Mouse (Mus musculus) MEL (cell line): ENCODE data around the gene P4ha1. TPM values are rescaled to one million over a fixed set of nuclear protein-coding genes. Genes with fewer than 3 reads are reported as not detected.
A peak's percentile ranks its signal among the peaks of the same experiment; 100 is the strongest.
"Not testable (repeated sequence)": the region's sequence is repeated elsewhere in the genome, so short reads cannot be mapped to it uniquely, and the experiment has no call there.

ENCODE experiments used
- DNase-seq: peaks from one replicate; pipeline ENCODE4 v3.0.0; 2011; ENCODE audit warnings: low read depth, low spot score
- H3K27ac ChIP-seq: 2 replicates; pipeline ENCODE4 v1.5.1; 2012; ENCODE audit warnings: low read depth, mild to moderate bottlenecking, control low read depth, low read length, moderate library complexity; ENCODE audit not compliant: control insufficient read depth
- H3K27me3 ChIP-seq, 2 experiments: fragments of 150-350 bp in 1 of 2; sonication (generic) in 1 of 2; 2 replicates each; pipeline ENCODE4 v1.6.1; 2012; ENCODE audit warnings: low read length in 2 of 2, mild to moderate bottlenecking in 2 of 2, improper control_type of control experiment in 1 of 2, moderate library complexity in 1 of 2; ENCODE audit not compliant: insufficient read depth in 2 of 2, control insufficient read depth in 1 of 2
- H3K36me3 ChIP-seq, 2 experiments: 2 replicates each; pipeline ENCODE4 v1.6.1; 2012 to 2014; ENCODE audit warnings: low read length in 2 of 2, improper control_type of control experiment in 1 of 2, inconsistent platforms in 1 of 2, mild to moderate bottlenecking in 1 of 2; ENCODE audit not compliant: insufficient read depth in 2 of 2, control insufficient read depth in 1 of 2
- H3K4me1 ChIP-seq, 2 experiments: fragments of 150-350 bp in 1 of 2; sonication (generic) in 1 of 2; 2 replicates each; pipeline ENCODE4 v1.6.1; 2012; ENCODE audit warnings: low read length in 2 of 2, improper control_type of control experiment in 1 of 2, mild to moderate bottlenecking in 1 of 2; ENCODE audit not compliant: insufficient read depth in 2 of 2, control insufficient read depth in 1 of 2
- H3K4me3 ChIP-seq, 2 experiments: fragments of 150-350 bp in 1 of 2; sonication (generic) in 1 of 2; 2 replicates each; pipeline ENCODE4 v1.5.1; 2012; ENCODE audit warnings: low read depth in 2 of 2, low read length in 2 of 2, mild to moderate bottlenecking in 2 of 2, moderate library complexity in 2 of 2, control low read depth in 1 of 2, improper control_type of control experiment in 1 of 2; ENCODE audit not compliant: control insufficient read depth in 1 of 2, insufficient read depth in 1 of 2
- H3K79me2 ChIP-seq: 2 replicates; pipeline ENCODE4 v1.6.1; 2012; ENCODE audit warnings: mild to moderate bottlenecking, low read length, moderate library complexity; ENCODE audit not compliant: control insufficient read depth, poor library complexity, insufficient read depth
- H3K9ac ChIP-seq: 2 replicates; pipeline ENCODE4 v1.6.1; 2012; ENCODE audit warnings: low read depth, mild to moderate bottlenecking, control low read depth, low read length, moderate library complexity; ENCODE audit not compliant: control insufficient read depth, poor library complexity, severe bottlenecking
- H3K9me3 ChIP-seq: fragments of 150-350 bp; sonication (generic); replicated peaks from 2 replicates; pipeline ENCODE4 v1.6.1; 2012; ENCODE audit warnings: mild to moderate bottlenecking, low read length, improper control_type of control experiment, moderate library complexity; ENCODE audit not compliant: insufficient read depth
- BHLHE40 ChIP-seq: IDR thresholded peaks from 2 replicates; pipeline ENCODE4 v1.6.1; 2012; ENCODE audit warnings: low read depth, mild to moderate bottlenecking, inconsistent platforms, low read length, improper control_type of control experiment, borderline replicate concordance
- CHD1 ChIP-seq: IDR thresholded peaks from 2 replicates; pipeline ENCODE4 v1.6.1; 2012; ENCODE audit warnings: low read depth, mild to moderate bottlenecking, inconsistent platforms, low read length, improper control_type of control experiment
- E2F4 ChIP-seq: IDR thresholded peaks from 2 replicates; pipeline ENCODE4 v1.6.1; 2011; ENCODE audit warnings: low read depth, low read length, improper control_type of control experiment, borderline replicate concordance
- ELF1 ChIP-seq: IDR thresholded peaks from 2 replicates; pipeline ENCODE4 v1.6.1; 2014; ENCODE audit warnings: low read depth, mild to moderate bottlenecking, inconsistent platforms, low read length, improper control_type of control experiment, moderate library complexity
- EP300 ChIP-seq, 2 experiments: IDR thresholded peaks; 2 replicates each; pipeline ENCODE4 v1.6.1; 2011; ENCODE audit warnings: improper control_type of control experiment in 2 of 2, low read length in 2 of 2, low read depth in 1 of 2, mild to moderate bottlenecking in 1 of 2
- ETS1 ChIP-seq: IDR thresholded peaks from 2 replicates; pipeline ENCODE4 v1.6.1; 2012; ENCODE audit warnings: low read depth, mild to moderate bottlenecking, inconsistent platforms, low read length, improper control_type of control experiment, moderate library complexity
- GABPA ChIP-seq: IDR thresholded peaks from 2 replicates; pipeline ENCODE4 v1.6.1; 2012; ENCODE audit warnings: low read depth, mild to moderate bottlenecking, inconsistent platforms, low read length, improper control_type of control experiment, moderate library complexity
- KAT2A ChIP-seq: conservative IDR thresholded peaks from 2 replicates; pipeline ENCODE4 v1.6.1; 2012; ENCODE audit warnings: low read depth, low read length, improper control_type of control experiment, inconsistent platforms
- MAZ ChIP-seq: IDR thresholded peaks from 2 replicates; pipeline ENCODE4 v1.6.1; 2012; ENCODE audit warnings: low read depth, mild to moderate bottlenecking, inconsistent platforms, low read length, improper control_type of control experiment
- MXI1 ChIP-seq: IDR thresholded peaks from 2 replicates; pipeline ENCODE4 v1.6.1; 2011; ENCODE audit warnings: mild to moderate bottlenecking, low read depth, low read length, improper control_type of control experiment
- MYB ChIP-seq: IDR thresholded peaks from 2 replicates; pipeline ENCODE4 v1.6.1; 2011; ENCODE audit warnings: mild to moderate bottlenecking, low read depth, low read length, improper control_type of control experiment
- MYC ChIP-seq: IDR thresholded peaks from 2 replicates; pipeline ENCODE4 v1.6.1; 2011; ENCODE audit warnings: low read depth, mild to moderate bottlenecking, low read length, improper control_type of control experiment, moderate library complexity
- NELFE ChIP-seq: IDR thresholded peaks from 2 replicates; pipeline ENCODE4 v1.6.1; 2011; ENCODE audit warnings: low read depth, low read length, improper control_type of control experiment
- RCOR1 ChIP-seq: IDR thresholded peaks from 2 replicates; pipeline ENCODE4 v1.6.1; 2012; ENCODE audit warnings: low read depth, mild to moderate bottlenecking, inconsistent platforms, low read length, improper control_type of control experiment
- SIN3A ChIP-seq: IDR thresholded peaks from 2 replicates; pipeline ENCODE4 v1.6.1; 2012; ENCODE audit warnings: low read length, improper control_type of control experiment, inconsistent platforms
- SMC3 ChIP-seq: IDR thresholded peaks from 2 replicates; pipeline ENCODE4 v1.6.1; 2011; ENCODE audit warnings: low read depth, low read length, improper control_type of control experiment
- TBP ChIP-seq: IDR thresholded peaks from 2 replicates; pipeline ENCODE4 v1.8.0; 2011; ENCODE audit warnings: low read depth, low read length, improper control_type of control experiment
- TCF12 ChIP-seq: IDR thresholded peaks from 2 replicates; pipeline ENCODE4 v1.6.1; 2014; ENCODE audit warnings: low read depth, mild to moderate bottlenecking, inconsistent platforms, low read length, improper control_type of control experiment, moderate library complexity
- ZKSCAN1 ChIP-seq: IDR thresholded peaks from 2 replicates; pipeline ENCODE4 v1.6.1; 2012; ENCODE audit warnings: low read depth, mild to moderate bottlenecking, inconsistent platforms, low read length, improper control_type of control experiment, moderate library complexity
- ZMIZ1 ChIP-seq: IDR thresholded peaks from 2 replicates; pipeline ENCODE4 v1.6.1; 2012; ENCODE audit warnings: low read depth, mild to moderate bottlenecking, inconsistent platforms, low read length, improper control_type of control experiment, moderate library complexity
- ZNF384 ChIP-seq: IDR thresholded peaks from 2 replicates; pipeline ENCODE4 v1.6.1; 2012; ENCODE audit warnings: low read depth, mild to moderate bottlenecking, inconsistent platforms, low read length, improper control_type of control experiment
- polyA plus RNA-seq, 2 experiments: library from polyadenylated mRNA; stranded (reverse) in 1 of 2; unstranded in 1 of 2; fragments of >175 nt in 1 of 2; fragments of >200 nt in 1 of 2; gene quantifications; 2 replicates each; pipeline versions ENCODE4 v1.2.1 to v1.2.4; 2012; ENCODE audit warnings: low replicate concordance in 2 of 2, low read depth in 1 of 2; ENCODE audit not compliant: insufficient read length in 2 of 2, insufficient read depth in 1 of 2, missing spikeins in 1 of 2
- total RNA-seq: library from RNA; depleted of rRNA; stranded (reverse); fragments of 300-350 nt; gene quantifications from 2 replicates; pipeline ENCODE4 v1.2.3, GENCODE M21; 2012

P4ha1 gene
- total and polyA plus RNA-seq, 3 experiments: 18.9 to 50.2 TPM; not detected in 1

DNA sequence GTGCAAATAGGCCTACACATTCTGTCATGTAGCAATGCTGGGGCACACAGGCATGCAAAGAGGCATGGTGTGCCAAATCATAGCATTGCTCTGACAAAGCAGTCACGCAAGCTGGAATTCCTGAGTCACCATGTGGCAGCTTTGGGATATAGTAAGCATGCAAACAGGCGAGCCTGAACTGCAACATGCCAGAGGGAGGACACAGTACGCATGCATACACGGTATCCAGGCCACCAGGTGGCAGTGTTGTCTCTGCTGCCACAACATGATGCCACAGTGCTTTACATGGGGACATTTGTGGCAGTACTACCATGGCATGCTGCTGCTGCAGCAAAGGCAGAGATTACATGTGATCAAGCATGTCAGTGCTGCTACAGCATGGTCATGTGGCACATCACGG lies 26.8 kb upstream of the P4ha1 start (continued):
- TF ChIP-seq ZKSCAN1: 0 out of 2 replicates have a peak, but pooled peaks have one; percentile 10
- no peak for TF ChIP-seq MAZ
- peak; percentile 67 for TF ChIP-seq SIN3A
- TF ChIP-seq MXI1: peak; percentile 61
- TF ChIP-seq BHLHE40: no peak
- TF ChIP-seq SMC3: peak; percentile 98
- TF ChIP-seq EP300 (IDR thresholded peaks at IDR 0.05; ENCODE audit: low read depth in 1 of 2, low read length in 2 of 2): no peak
- 0 out of 2 replicates have a peak, but pooled peaks have one; percentile 2 for TF ChIP-seq GABPA
- no peak for TF ChIP-seq E2F4
- no peak for TF ChIP-seq ZMIZ1
- no peak for TF ChIP-seq NELFE
- 0 out of 2 replicates have a peak, but pooled peaks have one; percentile 28 for TF ChIP-seq ZNF384
- TF ChIP-seq KAT2A: no peak
- no peak for TF ChIP-seq CHD1
- no peak for TF ChIP-seq ETS1
- 0 out of 2 replicates have a peak, but pooled peaks have one; percentile 27 for TF ChIP-seq TBP
- peak; percentile 72 for TF ChIP-seq MYC
- no peak for TF ChIP-seq RCOR1
- TF ChIP-seq MYB: no peak
- no peak for TF ChIP-seq TCF12
- no peak for TF ChIP-seq ELF1

- H3K9me3 ChIP-seq, H3K9ac ChIP-seq, H3K79me2 ChIP-seq, H3K36me3 ChIP-seq, DNase-seq, H3K27me3 ChIP-seq, H3K4me1 ChIP-seq, H3K4me3 ChIP-seq, H3K27ac ChIP-seq: not testable (repeated sequence)
Observed at GRCm38 (mm10) chr10:59302671-59303070, 20.4 kb upstream of the P4ha1 start.
